Mouse (Mus musculus) olfactory bulb, adult 2 months (tissue): Measurements from ENCODE around the gene Fastkd5.

Experiments used
- CTCF ChIP-seq: fragments of 200-500 bp; IDR thresholded peaks from 2 replicates; pipeline ENCODE4 v1.5.1; 2012; ENCODE audit warnings: low read depth, mild to moderate bottlenecking, low read length, moderate library complexity; ENCODE audit not compliant: insufficient read depth
- POLR2A ChIP-seq: fragments of 200-500 bp; IDR thresholded peaks from 2 replicates; pipeline ENCODE4 v1.6.1; 2012; ENCODE audit warnings: mild to moderate bottlenecking, low read depth, low read length, moderate library complexity; ENCODE audit not compliant: insufficient read depth

GRCm38 (mm10) chr2:130664102-130664701, 34.4 kb upstream of the Fastkd5 start, which contains the start of gene Ddrgk1:
- peak; percentile 89 for TF ChIP-seq POLR2A
- TF ChIP-seq CTCF = no peak
